Mouse (Mus musculus) stomach, postnatal 0 days (tissue): ENCODE measurements around the gene Reg4.

Experiments used
- CTCF ChIP-seq: IDR thresholded peaks from 2 replicates; pipeline ENCODE4 v1.5.1; 2016; ENCODE audit warnings: antibody characterized with exemption, low read depth, mild to moderate bottlenecking, moderate library complexity
- EP300 ChIP-seq: optimal IDR thresholded peaks from 2 replicates; pipeline ENCODE3; 2016; ENCODE audit warnings: antibody characterized with exemption

DNA sequence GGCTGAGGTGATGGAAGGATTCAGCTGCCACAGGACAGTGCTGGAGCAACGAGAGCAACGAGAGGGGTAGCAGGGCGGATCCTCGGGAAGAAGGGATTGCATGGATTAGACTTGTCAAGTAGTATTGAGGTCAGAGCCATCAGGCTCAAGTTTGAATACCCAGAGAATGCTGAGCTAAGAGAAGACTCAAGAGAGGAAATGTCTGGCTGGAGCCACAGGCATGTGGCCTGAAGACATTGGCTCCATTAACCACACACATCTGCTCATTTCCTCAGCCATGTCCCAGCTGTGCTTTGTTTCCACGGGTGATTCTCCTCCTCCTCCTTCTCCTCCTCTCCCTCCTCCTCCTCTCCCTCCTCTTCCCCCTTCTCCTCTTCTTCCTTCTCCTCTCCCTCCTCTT is 22.2 kb upstream of the Reg4 start:
- TF ChIP-seq CTCF (no peak), EP300 (no peak)
